Mouse (Mus musculus): ENCODE measurements around the gene Setd6.

DNA sequence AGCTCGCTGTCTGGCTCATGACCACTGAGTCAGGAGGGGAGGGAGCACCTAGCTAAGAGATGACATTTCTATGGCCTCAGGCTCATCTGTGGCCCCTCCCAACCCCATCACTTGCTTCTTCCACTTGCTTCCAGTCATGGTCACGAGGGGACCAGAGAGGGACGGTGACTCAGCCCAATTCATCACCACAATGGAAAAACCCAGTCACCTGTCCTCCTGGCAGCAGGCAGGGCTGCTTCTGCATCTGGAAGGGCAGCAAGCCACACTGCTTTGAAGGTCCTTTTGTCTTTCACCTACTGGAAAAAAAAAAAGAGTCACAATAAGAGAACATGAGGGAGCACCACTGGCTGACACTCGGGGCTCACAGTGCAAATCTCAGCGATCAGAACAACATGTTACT lies 42.9 kb upstream of the Setd6 start:
- TF ChIP-seq CTCF (IDR thresholded peaks at IDR 0.05; ENCODE audit: borderline replicate concordance, extremely low read depth, insufficient read depth, insufficient read length) (no peak), POLR2A (IDR thresholded peaks at IDR 0.05; ENCODE audit: borderline replicate concordance, extremely low read depth, insufficient read depth, insufficient read length, poor library complexity, severe bottlenecking) (no peak)
